Mouse (Mus musculus): Measurements from ENCODE around the gene Irak2.

DNA sequence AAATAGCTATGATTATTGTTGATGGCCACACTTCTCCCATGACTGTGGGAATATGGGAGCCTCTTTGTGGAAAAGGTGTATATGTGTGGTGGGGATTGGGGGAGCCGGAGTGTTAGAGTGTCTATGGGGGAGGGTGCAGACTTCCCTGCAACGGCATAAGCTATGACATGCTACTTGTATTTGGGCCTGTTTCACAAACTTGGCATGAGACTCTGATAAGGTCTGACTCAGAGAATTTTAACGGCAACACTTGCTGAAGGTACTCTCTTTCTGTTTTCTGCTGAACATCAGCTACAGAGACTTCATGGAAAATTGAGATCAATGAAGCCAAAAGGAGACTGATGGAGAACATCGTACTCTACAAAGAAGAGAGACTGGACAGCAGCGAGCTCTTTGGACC lies 55.1 kb downstream of the Irak2 start:
- TF ChIP-seq POLR2A (IDR thresholded peaks at IDR 0.05; ENCODE audit: low read depth, low read length) (no peak), CTCF (IDR thresholded peaks at IDR 0.05; ENCODE audit: borderline replicate concordance, insufficient read depth, low read length) (no peak)
